Mouse (Mus musculus) MEL (cell line): ENCODE results near the gene AC134908.4. TPM values are rescaled to one million over a fixed set of nuclear protein-coding genes. Genes with fewer than 3 reads are reported as not detected.

Experiments used
- DNase-seq: peaks from one replicate; pipeline ENCODE4 v3.0.0; 2011; ENCODE audit warnings: low read depth, low spot score
- H3K27ac ChIP-seq: 2 replicates; pipeline ENCODE4 v1.5.1; 2012; ENCODE audit warnings: low read depth, mild to moderate bottlenecking, control low read depth, low read length, moderate library complexity; ENCODE audit not compliant: control insufficient read depth
- H3K27me3 ChIP-seq, 2 experiments: fragments of 150-350 bp in 1 of 2; sonication (generic) in 1 of 2; 2 replicates each; pipeline ENCODE4 v1.6.1; 2012; ENCODE audit warnings: low read length in 2 of 2, mild to moderate bottlenecking in 2 of 2, improper control_type of control experiment in 1 of 2, moderate library complexity in 1 of 2; ENCODE audit not compliant: insufficient read depth in 2 of 2, control insufficient read depth in 1 of 2
- H3K36me3 ChIP-seq, 2 experiments: 2 replicates each; pipeline ENCODE4 v1.6.1; 2012 to 2014; ENCODE audit warnings: low read length in 2 of 2, improper control_type of control experiment in 1 of 2, inconsistent platforms in 1 of 2, mild to moderate bottlenecking in 1 of 2; ENCODE audit not compliant: insufficient read depth in 2 of 2, control insufficient read depth in 1 of 2
- H3K4me1 ChIP-seq, 2 experiments: fragments of 150-350 bp in 1 of 2; sonication (generic) in 1 of 2; 2 replicates each; pipeline ENCODE4 v1.6.1; 2012; ENCODE audit warnings: low read length in 2 of 2, improper control_type of control experiment in 1 of 2, mild to moderate bottlenecking in 1 of 2; ENCODE audit not compliant: insufficient read depth in 2 of 2, control insufficient read depth in 1 of 2
- H3K4me3 ChIP-seq, 2 experiments: fragments of 150-350 bp in 1 of 2; sonication (generic) in 1 of 2; 2 replicates each; pipeline ENCODE4 v1.5.1; 2012; ENCODE audit warnings: low read depth in 2 of 2, low read length in 2 of 2, mild to moderate bottlenecking in 2 of 2, moderate library complexity in 2 of 2, control low read depth in 1 of 2, improper control_type of control experiment in 1 of 2; ENCODE audit not compliant: control insufficient read depth in 1 of 2, insufficient read depth in 1 of 2
- H3K79me2 ChIP-seq: 2 replicates; pipeline ENCODE4 v1.6.1; 2012; ENCODE audit warnings: mild to moderate bottlenecking, low read length, moderate library complexity; ENCODE audit not compliant: control insufficient read depth, poor library complexity, insufficient read depth
- H3K9ac ChIP-seq: 2 replicates; pipeline ENCODE4 v1.6.1; 2012; ENCODE audit warnings: low read depth, mild to moderate bottlenecking, control low read depth, low read length, moderate library complexity; ENCODE audit not compliant: control insufficient read depth, poor library complexity, severe bottlenecking
- H3K9me3 ChIP-seq: fragments of 150-350 bp; sonication (generic); replicated peaks from 2 replicates; pipeline ENCODE4 v1.6.1; 2012; ENCODE audit warnings: mild to moderate bottlenecking, low read length, improper control_type of control experiment, moderate library complexity; ENCODE audit not compliant: insufficient read depth
- BHLHE40 ChIP-seq: IDR thresholded peaks from 2 replicates; pipeline ENCODE4 v1.6.1; 2012; ENCODE audit warnings: low read depth, mild to moderate bottlenecking, inconsistent platforms, low read length, improper control_type of control experiment, borderline replicate concordance
- E2F4 ChIP-seq: IDR thresholded peaks from 2 replicates; pipeline ENCODE4 v1.6.1; 2011; ENCODE audit warnings: low read depth, low read length, improper control_type of control experiment, borderline replicate concordance
- EP300 ChIP-seq, 2 experiments: IDR thresholded peaks; 2 replicates each; pipeline ENCODE4 v1.6.1; 2011; ENCODE audit warnings: improper control_type of control experiment in 2 of 2, low read length in 2 of 2, low read depth in 1 of 2, mild to moderate bottlenecking in 1 of 2
- ETS1 ChIP-seq: IDR thresholded peaks from 2 replicates; pipeline ENCODE4 v1.6.1; 2012; ENCODE audit warnings: low read depth, mild to moderate bottlenecking, inconsistent platforms, low read length, improper control_type of control experiment, moderate library complexity
- GABPA ChIP-seq: IDR thresholded peaks from 2 replicates; pipeline ENCODE4 v1.6.1; 2012; ENCODE audit warnings: low read depth, mild to moderate bottlenecking, inconsistent platforms, low read length, improper control_type of control experiment, moderate library complexity
- KAT2A ChIP-seq: conservative IDR thresholded peaks from 2 replicates; pipeline ENCODE4 v1.6.1; 2012; ENCODE audit warnings: low read depth, low read length, improper control_type of control experiment, inconsistent platforms
- MAZ ChIP-seq: IDR thresholded peaks from 2 replicates; pipeline ENCODE4 v1.6.1; 2012; ENCODE audit warnings: low read depth, mild to moderate bottlenecking, inconsistent platforms, low read length, improper control_type of control experiment
- MEF2A ChIP-seq: IDR thresholded peaks from 2 replicates; pipeline ENCODE4 v1.6.1; 2014; ENCODE audit warnings: low read depth, mild to moderate bottlenecking, inconsistent platforms, low read length, improper control_type of control experiment; ENCODE audit not compliant: poor library complexity, insufficient replicate concordance, severe bottlenecking; ENCODE audit errors: extremely low read depth
- MXI1 ChIP-seq: IDR thresholded peaks from 2 replicates; pipeline ENCODE4 v1.6.1; 2011; ENCODE audit warnings: mild to moderate bottlenecking, low read depth, low read length, improper control_type of control experiment
- MYB ChIP-seq: IDR thresholded peaks from 2 replicates; pipeline ENCODE4 v1.6.1; 2011; ENCODE audit warnings: mild to moderate bottlenecking, low read depth, low read length, improper control_type of control experiment
- NRF1 ChIP-seq: IDR thresholded peaks from 2 replicates; pipeline ENCODE4 v1.6.1; 2014; ENCODE audit warnings: low read depth, mild to moderate bottlenecking, inconsistent platforms, low read length, improper control_type of control experiment, moderate library complexity; ENCODE audit not compliant: poor library complexity, insufficient read depth, severe bottlenecking
- POLR2A ChIP-seq, 2 experiments: IDR thresholded peaks; 2 replicates each; pipeline ENCODE4 v1.6.1; 2011 to 2012; ENCODE audit warnings: low read length in 2 of 2, mild to moderate bottlenecking in 2 of 2, control low read depth in 1 of 2, improper control_type of control experiment in 1 of 2, low read depth in 1 of 2, moderate library complexity in 1 of 2; ENCODE audit not compliant: control insufficient read depth in 1 of 2, insufficient read depth in 1 of 2, poor library complexity in 1 of 2
- POLR2AphosphoS2 ChIP-seq: IDR thresholded peaks from 2 replicates; pipeline ENCODE4 v1.6.1; 2011; ENCODE audit warnings: low read length, improper control_type of control experiment
- POLR2AphosphoS5 ChIP-seq: IDR thresholded peaks from 2 replicates; pipeline ENCODE4 v1.6.1; 2012; ENCODE audit warnings: low read depth, borderline replicate concordance, mild to moderate bottlenecking, inconsistent platforms, low read length, moderate library complexity, mixed read lengths
- RAD21 ChIP-seq: IDR thresholded peaks from 2 replicates; pipeline ENCODE4 v1.6.1; 2011; ENCODE audit warnings: mild to moderate bottlenecking, low read depth, low read length, improper control_type of control experiment
- RCOR1 ChIP-seq: IDR thresholded peaks from 2 replicates; pipeline ENCODE4 v1.6.1; 2012; ENCODE audit warnings: low read depth, mild to moderate bottlenecking, inconsistent platforms, low read length, improper control_type of control experiment
- SIN3A ChIP-seq: IDR thresholded peaks from 2 replicates; pipeline ENCODE4 v1.6.1; 2012; ENCODE audit warnings: low read length, improper control_type of control experiment, inconsistent platforms
- SMC3 ChIP-seq: IDR thresholded peaks from 2 replicates; pipeline ENCODE4 v1.6.1; 2011; ENCODE audit warnings: low read depth, low read length, improper control_type of control experiment
- TCF12 ChIP-seq: IDR thresholded peaks from 2 replicates; pipeline ENCODE4 v1.6.1; 2014; ENCODE audit warnings: low read depth, mild to moderate bottlenecking, inconsistent platforms, low read length, improper control_type of control experiment, moderate library complexity
- UBTF ChIP-seq: IDR thresholded peaks from 2 replicates; pipeline ENCODE4 v1.6.1; 2012; ENCODE audit warnings: low read depth, mild to moderate bottlenecking, inconsistent platforms, low read length, improper control_type of control experiment, moderate library complexity, borderline replicate concordance; ENCODE audit not compliant: insufficient read depth
- USF1 ChIP-seq: IDR thresholded peaks from 2 replicates; pipeline ENCODE4 v1.6.1; 2014; ENCODE audit warnings: low read depth, mild to moderate bottlenecking, inconsistent platforms, low read length, improper control_type of control experiment, moderate library complexity
- ZMIZ1 ChIP-seq: IDR thresholded peaks from 2 replicates; pipeline ENCODE4 v1.6.1; 2012; ENCODE audit warnings: low read depth, mild to moderate bottlenecking, inconsistent platforms, low read length, improper control_type of control experiment, moderate library complexity
- ZNF384 ChIP-seq: IDR thresholded peaks from 2 replicates; pipeline ENCODE4 v1.6.1; 2012; ENCODE audit warnings: low read depth, mild to moderate bottlenecking, inconsistent platforms, low read length, improper control_type of control experiment
- polyA plus RNA-seq, 2 experiments: library from polyadenylated mRNA; stranded (reverse) in 1 of 2; unstranded in 1 of 2; fragments of >175 nt in 1 of 2; fragments of >200 nt in 1 of 2; gene quantifications; 2 replicates each; pipeline versions ENCODE4 v1.2.1 to v1.2.4; 2012; ENCODE audit warnings: low replicate concordance in 2 of 2, low read depth in 1 of 2; ENCODE audit not compliant: insufficient read length in 2 of 2, insufficient read depth in 1 of 2, missing spikeins in 1 of 2
- total RNA-seq: library from RNA; depleted of rRNA; stranded (reverse); fragments of 300-350 nt; gene quantifications from 2 replicates; pipeline ENCODE4 v1.2.3, GENCODE M21; 2012

Gene AC134908.4
- total and polyA plus RNA-seq, 3 experiments, result 0.92 TPM; not detected in 2

DNA sequence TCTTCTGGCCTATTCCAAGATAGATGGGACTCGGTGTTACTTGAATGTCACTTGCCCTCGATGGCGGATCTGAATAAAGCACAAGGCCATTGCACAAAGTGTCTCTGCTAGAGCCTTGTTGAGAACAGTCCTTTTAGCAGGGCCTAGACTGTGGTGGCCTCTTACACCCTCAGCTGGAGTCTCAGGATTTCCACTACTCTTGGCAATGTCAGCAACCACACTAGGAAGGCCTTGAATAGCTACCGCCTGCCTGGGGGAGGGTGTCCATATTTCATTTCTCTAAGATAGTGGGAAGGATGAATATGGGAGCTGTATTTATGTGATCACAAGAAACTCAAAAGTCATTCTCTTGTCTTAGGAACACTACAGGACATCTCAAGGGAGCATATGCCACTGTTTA lies 47.2 kb downstream of the AC134908.4 start:
- Histone ChIP-seq H3K27ac (no peak overlapping the region), H3K9me3 (no peaks in the 10 kb centered on the region), H3K79me2 (no peaks in the 10 kb centered on the region), H3K4me1 (no peaks in the 10 kb centered on the region), H3K27me3 (peaks cover 0 to 3% of the 10 kb centered on the region in 2 experiments; a peak in 1 of 4 replicates), H3K36me3 (no peaks in the 10 kb centered on the region), H3K4me3 (no peak overlapping the region), H3K9ac (no peak overlapping the region)
- DNase-seq, result no peak
- TF ChIP-seq MYB (no peak), ZNF384 (no peak), MEF2A (no peak), BHLHE40 (no peak), MAZ (no peak), RCOR1 (no peak), MXI1 (no peak), SMC3 (no peak), SIN3A (no peak)

- H3K4me1 ChIP-seq, result no peaks in the 10 kb centered on the region
- H3K36me3 ChIP-seq, result no peaks in the 10 kb centered on the region
- H3K9ac ChIP-seq, result no peak overlapping the region
- peaks cover 4 to 5% of the 10 kb centered on the region in 2 experiments; a peak in 2 of 4 replicates for H3K27me3 ChIP-seq
- no peak overlapping the region for H3K4me3 ChIP-seq
- H3K79me2 ChIP-seq, result no peaks in the 10 kb centered on the region
- H3K27ac ChIP-seq, result no peak overlapping the region
- TF ChIP-seq E2F4, result no peak
- TF ChIP-seq TCF12, result no peak
- no peak for TF ChIP-seq RAD21
- TF ChIP-seq MEF2A, result no peak
- no peak for TF ChIP-seq EP300 (IDR thresholded peaks at IDR 0.05; ENCODE audit: low read depth in 1 of 2, low read length in 2 of 2)
- DNase-seq, result no peak
- H3K9me3 ChIP-seq, result no peaks in the 10 kb centered on the region
Measured at GRCm38 (mm10) chr17:25744311-25744710, 51.1 kb downstream of the AC134908.4 start.

DNA sequence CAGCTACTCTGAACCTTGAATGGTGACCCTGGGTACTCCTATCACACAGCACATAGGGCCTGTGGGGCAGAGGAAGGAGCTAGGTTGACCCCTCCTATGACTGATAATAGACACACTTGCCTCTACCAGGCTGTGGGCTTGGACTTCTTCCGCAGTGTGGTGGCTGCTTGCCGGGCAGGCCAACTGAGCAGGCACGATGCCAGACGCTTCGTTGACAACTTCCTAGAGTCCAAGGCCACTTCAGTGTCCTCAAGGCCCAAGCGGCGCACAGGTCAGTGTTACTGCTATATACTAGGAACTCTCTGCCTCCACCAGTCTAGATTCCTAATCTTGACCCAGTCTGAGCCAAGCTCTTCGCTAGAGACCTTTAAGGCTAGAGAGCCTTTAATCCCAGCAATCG lies 51.6 kb downstream of the AC134908.4 start:
- no peak for DNase-seq
- no peak overlapping the region for H3K27ac ChIP-seq
- no peak overlapping the region for H3K9ac ChIP-seq
- H3K27me3 ChIP-seq, result peaks cover 4 to 5% of the 10 kb centered on the region in 2 experiments; a peak in 2 of 4 replicates
- H3K79me2 ChIP-seq, result no peaks in the 10 kb centered on the region
- H3K9me3 ChIP-seq, result no peaks in the 10 kb centered on the region
- TF ChIP-seq ZMIZ1 (no peak), USF1 (no peak), BHLHE40 (no peak), POLR2AphosphoS5 (no peak), NRF1 (no peak), ETS1 (no peak), POLR2AphosphoS2 (no peak), EP300 (IDR thresholded peaks at IDR 0.05; ENCODE audit: low read depth in 1 of 2, low read length in 2 of 2) (no peak), KAT2A (no peak), SIN3A (no peak), GABPA (no peak), POLR2A (IDR thresholded peaks at IDR 0.05; ENCODE audit: control insufficient read depth in 1 of 2, insufficient read depth in 1 of 2, low read depth in 1 of 2, low read length in 2 of 2, poor library complexity in 1 of 2) (no peak), UBTF (no peak), MYB (no peak)
- H3K4me1 ChIP-seq, result no peaks in the 10 kb centered on the region
- H3K4me3 ChIP-seq, result no peak overlapping the region
- no peaks in the 10 kb centered on the region for H3K36me3 ChIP-seq
